Mouse (Mus musculus) cerebellum, postnatal 25 days (tissue): Measurements from ENCODE around the gene Dxo.
"Not testable (repeated sequence)": the region's sequence is repeated elsewhere in the genome, so short reads cannot be mapped to it uniquely, and the experiment has no call there.

Experiments used
- DNase-seq, 2 experiments: peaks; one replicate each; pipeline ENCODE4 v3.0.0; 2021; ENCODE audit warnings: mixed read lengths in 2 of 2

Gene Dxo

GRCm38 (mm10) chr17:34836856-34837221 lies at the start of gene Dxo, which contains the start of gene Stk19:
Dxo (plus strand) TSS chr17:34837019.
Stk19 (minus strand) TSS chr17:34836945.
- DNase-seq, result peak; percentile 98

GRCm38 (mm10) chr17:34795016-34795415 lies 41.8 kb upstream of the Dxo start:
- DNase-seq, result no peak

- DNase-seq, result peak; percentile 66 to 81
Observed at GRCm38 (mm10) chr17:34795633-34796032, 41.2 kb upstream of the Dxo start.

GRCm38 (mm10) chr17:34796311-34797140 lies 40.3 kb upstream of the Dxo start:
- no peak for DNase-seq

- not testable (repeated sequence) for DNase-seq
Observed at GRCm38 (mm10) chr17:34797211-34797995, 39.4 kb upstream of the Dxo start.

GRCm38 (mm10) chr17:34798071-34798470 lies 38.7 kb upstream of the Dxo start:
- not testable (repeated sequence) for DNase-seq

- DNase-seq, result no peak
Observed at GRCm38 (mm10) chr17:34798866-34799530, 37.8 kb upstream of the Dxo start.

GRCm38 (mm10) chr17:34799531-34799925 lies 37.3 kb upstream of the Dxo start:
- DNase-seq, result no peak

- not testable (repeated sequence) for DNase-seq
Observed at GRCm38 (mm10) chr17:34800781-34801305, 36.0 kb upstream of the Dxo start.

- not testable (repeated sequence) for DNase-seq
Observed at GRCm38 (mm10) chr17:34802756-34803155, 34.1 kb upstream of the Dxo start.

- DNase-seq, result not testable (repeated sequence)
Observed at GRCm38 (mm10) chr17:34803367-34803766, 33.5 kb upstream of the Dxo start.

- not testable (repeated sequence) for DNase-seq
Observed at GRCm38 (mm10) chr17:34804301-34804700, 32.5 kb upstream of the Dxo start, which contains the start of gene Cyp21a1. Cyp21a1 (minus strand) TSS chr17:34804561.

- DNase-seq, result no peak
Observed at GRCm38 (mm10) chr17:34804871-34805562, 31.8 kb upstream of the Dxo start.

GRCm38 (mm10) chr17:34807176-34807575 lies 29.6 kb upstream of the Dxo start:
- no peak for DNase-seq

- peak; percentile 18 to 53 for DNase-seq
Observed at GRCm38 (mm10) chr17:34808599-34809205, 28.1 kb upstream of the Dxo start.

GRCm38 (mm10) chr17:34810411-34810810 lies 26.4 kb upstream of the Dxo start:
- DNase-seq, result not testable (repeated sequence)

- not testable (repeated sequence) for DNase-seq
Observed at GRCm38 (mm10) chr17:34810811-34811210, 26.0 kb upstream of the Dxo start.

GRCm38 (mm10) chr17:34811275-34811674 lies 25.5 kb upstream of the Dxo start:
- DNase-seq, result no peak

GRCm38 (mm10) chr17:34813747-34814146 lies 23.1 kb upstream of the Dxo start:
- peak; percentile 56 to 72 for DNase-seq

- DNase-seq, result no peak
Observed at GRCm38 (mm10) chr17:34814818-34815370, 21.9 kb upstream of the Dxo start.

GRCm38 (mm10) chr17:34830776-34831175 lies 6.0 kb upstream of the Dxo start:
- not testable (repeated sequence) for DNase-seq
